Mouse (Mus musculus) stomach, embryonic 16.5 days (tissue): ENCODE measurements around the gene Xpo6. TPM values are rescaled to one million over a fixed set of nuclear protein-coding genes. Genes with fewer than 3 reads are reported as not detected.

ENCODE experiments used
- polyA plus RNA-seq: library from polyadenylated mRNA; unstranded; fragments of >200 nt; fragmentation: Nextera tagmentation; extraction: Ambion mirVana; gene quantifications from 2 replicates; pipeline ENCODE4 v1.2.1, GENCODE M21; 2015

The Xpo6 gene
- polyA plus RNA-seq, 1 experiment from 2014 or later, result 36.9 TPM

Other genes starting within 250 kb of the Xpo6 start
- 0.59 and 0.77 TPM in 2 replicates for gene Gsg1l, start 118.1 kb downstream of the Xpo6 start, polyA plus RNA-seq
- gene Sbk1, start 72.1 kb upstream of the Xpo6 start, polyA plus RNA-seq, result 8.1 and 9.7 TPM in 2 replicates
- gene Lat, start 169.1 kb upstream of the Xpo6 start, polyA plus RNA-seq, result 0.51 and 2.0 TPM in 2 replicates
- gene Spns1, start 176.9 kb upstream of the Xpo6 start, polyA plus RNA-seq, result 48.1 and 52.4 TPM in 2 replicates
- gene Nfatc2ip, start 196.2 kb upstream of the Xpo6 start, polyA plus RNA-seq, result 1.1 and 1.4 TPM in 2 replicates
- gene Cd19, start 214.4 kb upstream of the Xpo6 start, polyA plus RNA-seq, result 0.62 and 0.75 TPM in 2 replicates
- gene Rabep2, start 228.3 kb upstream of the Xpo6 start, polyA plus RNA-seq, result 28.0 and 31.5 TPM in 2 replicates